Mouse (Mus musculus): Measurements from ENCODE around the gene Sgcb. TPM values are rescaled to one million over a fixed set of nuclear protein-coding genes. Genes with fewer than 3 reads are reported as not detected.

The Sgcb gene
- polyA plus RNA-seq, 1 experiment = 3.0 TPM

GRCm38 (mm10) chr5:73637337-73638107 is 10.1 kb downstream of the Sgcb start:
- Histone ChIP-seq H3K4me1 (ENCODE audit: control insufficient read depth, insufficient read depth, insufficient read length) (no peaks in the 10 kb centered on the region), H3K36me3 (ENCODE audit: control insufficient read depth, insufficient read depth, low read length) (peaks cover 9% of the 10 kb centered on the region), H3K27ac (ENCODE audit: insufficient read depth, low read length) (no peak overlapping the region), H3K27me3 (ENCODE audit: control insufficient read depth, insufficient read depth, low read length) (no peaks in the 10 kb centered on the region), H3K4me3 (ENCODE audit: extremely low read depth, insufficient read depth, insufficient read length) (no peak overlapping the region)
- no peak for DNase-seq (ENCODE audit: low read depth in 1 of 2, low spot score in 2 of 2)
- 67% methylated on average over 8 of the region's 8 CpGs for WGBS
- TF ChIP-seq POLR2A (IDR thresholded peaks at IDR 0.05; ENCODE audit: low read depth, low read length) (no peak), CTCF (IDR thresholded peaks at IDR 0.05; ENCODE audit: extremely low read depth, insufficient read depth, insufficient read length, insufficient replicate concordance) (no peak)

DNA sequence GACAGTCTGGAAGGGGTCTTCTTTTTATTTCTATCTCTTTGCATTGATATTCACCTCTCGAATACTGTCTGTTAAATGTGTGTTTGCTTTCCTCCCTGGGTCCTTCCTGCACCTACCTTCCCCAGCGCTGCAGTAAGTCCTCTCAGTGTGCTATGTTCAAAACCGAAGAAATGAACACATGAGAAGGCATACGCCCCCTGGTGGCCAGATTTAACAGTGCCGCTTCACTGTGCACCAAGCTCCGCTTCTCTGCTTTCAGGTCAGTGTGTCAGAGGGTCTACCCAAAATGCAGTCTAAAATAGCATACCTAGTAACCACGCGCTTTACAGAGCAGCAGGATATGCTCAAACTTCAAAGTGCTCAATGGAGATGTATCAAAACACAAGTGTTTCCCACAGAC is 14.4 kb downstream of the Sgcb start:
- H3K36me3 ChIP-seq (ENCODE audit: control insufficient read depth, insufficient read depth, low read length) = peaks cover 5% of the 10 kb centered on the region
- TF ChIP-seq POLR2A (IDR thresholded peaks at IDR 0.05; ENCODE audit: low read depth, low read length) = no peak
- peak; percentile 67; the same call in 1 of the 2 replicates for TF ChIP-seq CTCF (IDR thresholded peaks at IDR 0.05; ENCODE audit: extremely low read depth, insufficient read depth, insufficient read length, insufficient replicate concordance)
- 52% methylated on average over 8 of the region's 8 CpGs for WGBS
- H3K27me3 ChIP-seq (ENCODE audit: control insufficient read depth, insufficient read depth, low read length) = no peaks in the 10 kb centered on the region
- peak in 1 of 2 experiments; percentile 46 for DNase-seq (ENCODE audit: low read depth in 1 of 2, low spot score in 2 of 2)
- H3K4me1 ChIP-seq (ENCODE audit: control insufficient read depth, insufficient read depth, insufficient read length) = no peaks in the 10 kb centered on the region; the same call in 1 of the 2 replicates
- H3K27ac ChIP-seq (ENCODE audit: insufficient read depth, low read length) = no peak overlapping the region
- no peak overlapping the region for H3K4me3 ChIP-seq (ENCODE audit: extremely low read depth, insufficient read depth, insufficient read length)

- no peak within 1 kb of the TSS for H3K4me3 ChIP-seq (ENCODE audit: extremely low read depth, insufficient read depth, insufficient read length)
- peaks cover 5% of the 10 kb centered on the region for H3K36me3 ChIP-seq (ENCODE audit: control insufficient read depth, insufficient read depth, low read length)
- TF ChIP-seq CTCF (IDR thresholded peaks at IDR 0.05; ENCODE audit: extremely low read depth, insufficient read depth, insufficient read length, insufficient replicate concordance) (no peak), POLR2A (IDR thresholded peaks at IDR 0.05; ENCODE audit: low read depth, low read length) (no peak)
- no peak for DNase-seq (ENCODE audit: low read depth in 1 of 2, low spot score in 2 of 2)
- WGBS = 87% methylated on average over 8 of the region's 8 CpGs
- H3K27ac ChIP-seq (ENCODE audit: insufficient read depth, low read length) = no peak within 1 kb of the TSS
- no peaks in the 10 kb centered on the region; the same call in 1 of the 2 replicates for H3K4me1 ChIP-seq (ENCODE audit: control insufficient read depth, insufficient read depth, insufficient read length)
- H3K27me3 ChIP-seq (ENCODE audit: control insufficient read depth, insufficient read depth, low read length) = no peaks in the 10 kb centered on the region
These were observed 15.3 kb downstream of the Sgcb start, which contains the start of gene Lrrc66 for GRCm38 (mm10) chr5:73632291-73632690. Gene Lrrc66, minus strand, starts transcription at chr5:73632526.

- Histone ChIP-seq H3K36me3 (ENCODE audit: control insufficient read depth, insufficient read depth, low read length) (peaks cover 5% of the 10 kb centered on the region), H3K4me1 (ENCODE audit: control insufficient read depth, insufficient read depth, insufficient read length) (no peaks in the 10 kb centered on the region; the same call in 1 of the 2 replicates), H3K27me3 (ENCODE audit: control insufficient read depth, insufficient read depth, low read length) (no peaks in the 10 kb centered on the region), H3K27ac (ENCODE audit: insufficient read depth, low read length) (no peak overlapping the region), H3K4me3 (ENCODE audit: extremely low read depth, insufficient read depth, insufficient read length) (no peak overlapping the region)
- WGBS = 73% methylated on average over 10 of the region's 10 CpGs
- no peak for DNase-seq (ENCODE audit: low read depth in 1 of 2, low spot score in 2 of 2)
- TF ChIP-seq CTCF (IDR thresholded peaks at IDR 0.05; ENCODE audit: extremely low read depth, insufficient read depth, insufficient read length, insufficient replicate concordance) (no peak), POLR2A (IDR thresholded peaks at IDR 0.05; ENCODE audit: low read depth, low read length) (no peak)
These were observed 16.5 kb downstream of the Sgcb start for GRCm38 (mm10) chr5:73631001-73631558.

GRCm38 (mm10) chr5:73630141-73630540 is 17.4 kb downstream of the Sgcb start:
- H3K4me1 ChIP-seq (ENCODE audit: control insufficient read depth, insufficient read depth, insufficient read length) = no peaks in the 10 kb centered on the region; the same call in 1 of the 2 replicates
- H3K27ac ChIP-seq (ENCODE audit: insufficient read depth, low read length) = no peak overlapping the region
- TF ChIP-seq CTCF (IDR thresholded peaks at IDR 0.05; ENCODE audit: extremely low read depth, insufficient read depth, insufficient read length, insufficient replicate concordance) (no peak), POLR2A (IDR thresholded peaks at IDR 0.05; ENCODE audit: low read depth, low read length) (no peak)
- DNase-seq (ENCODE audit: low read depth in 1 of 2, low spot score in 2 of 2) = no peak
- H3K4me3 ChIP-seq (ENCODE audit: extremely low read depth, insufficient read depth, insufficient read length) = no peak overlapping the region
- H3K27me3 ChIP-seq (ENCODE audit: control insufficient read depth, insufficient read depth, low read length) = no peaks in the 10 kb centered on the region
- 10% methylated on average over 5 of the region's 5 CpGs for WGBS
- H3K36me3 ChIP-seq (ENCODE audit: control insufficient read depth, insufficient read depth, low read length) = peaks cover 2% of the 10 kb centered on the region; the same call in 1 of the 2 replicates

- WGBS = 91% methylated on average over 15 of the region's 15 CpGs
- Histone ChIP-seq H3K36me3 (ENCODE audit: control insufficient read depth, insufficient read depth, low read length) (no peaks in the 10 kb centered on the region), H3K27ac (ENCODE audit: insufficient read depth, low read length) (no peak overlapping the region), H3K4me1 (ENCODE audit: control insufficient read depth, insufficient read depth, insufficient read length) (no peaks in the 10 kb centered on the region; the same call in 1 of the 2 replicates), H3K27me3 (ENCODE audit: control insufficient read depth, insufficient read depth, low read length) (no peaks in the 10 kb centered on the region), H3K4me3 (ENCODE audit: extremely low read depth, insufficient read depth, insufficient read length) (no peak overlapping the region)
- no peak for DNase-seq (ENCODE audit: low read depth in 1 of 2, low spot score in 2 of 2)
- TF ChIP-seq POLR2A (IDR thresholded peaks at IDR 0.05; ENCODE audit: low read depth, low read length) (no peak), CTCF (IDR thresholded peaks at IDR 0.05; ENCODE audit: extremely low read depth, insufficient read depth, insufficient read length, insufficient replicate concordance) (no peak)
These were observed 19.6 kb downstream of the Sgcb start for GRCm38 (mm10) chr5:73627991-73628390.
